Mouse (Mus musculus) kidney, adult 9 months (tissue): ENCODE measurements around the gene Slco1a6.

Experiments
- DNase-seq: peaks from one replicate; pipeline ENCODE4 v3.0.0; 2022

Gene Slco1a6

DNA sequence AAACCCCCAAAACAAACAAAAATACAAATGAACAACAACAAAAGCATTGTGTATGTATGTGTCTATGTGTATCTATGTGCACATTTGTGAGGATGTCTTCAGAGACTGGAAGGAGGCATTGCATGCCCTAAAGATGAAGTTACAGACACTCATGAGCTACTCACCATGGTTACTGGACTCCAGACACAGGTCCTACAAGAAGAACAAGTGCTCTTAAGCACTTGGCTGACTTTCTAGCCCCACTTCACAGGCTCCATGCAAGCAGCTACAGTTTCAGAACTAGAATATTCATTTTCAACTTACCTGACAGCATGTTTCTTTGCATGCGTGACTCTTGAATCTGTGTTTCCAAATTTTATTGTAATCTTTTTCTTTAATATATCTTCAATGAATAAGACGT lies 172.6 kb downstream of the Slco1a6 start:
- DNase-seq: no peak
